Mouse (Mus musculus): ENCODE results near the gene Rnf182.

- TF ChIP-seq CTCF (IDR thresholded peaks at IDR 0.05; ENCODE audit: extremely low read depth, insufficient read length, insufficient replicate concordance, low read depth, low read length), result no peak
- no peak for TF ChIP-seq POLR2A (IDR thresholded peaks at IDR 0.05; ENCODE audit: low read depth, low read length)
Observed at GRCm38 (mm10) chr13:43691755-43692154, 76.2 kb downstream of the Rnf182 start.
